In genomic region chr6:100532326-100532725, GRCm38 (mm10) we compare ENCODE assay signal across 11 mouse cellular contexts.
A peak's percentile ranks its signal among the peaks of the same experiment; 100 is the strongest.
DNase-seq lines count a peak whose midpoint lies in the region; ATAC-seq and TF ChIP-seq lines count a peak whose summit lies in the region.
"Had no signal": no experiment of that assay in that cellular context is flagged by ENCODE, and none has a peak within 500 bp of the region (broad histone marks: within the 10 kb centered on the region; RNA-seq: fewer than 3 reads in every experiment).

No protein-coding gene starts in this region.

- 76% methylated on average over 8 of the region's 8 CpGs for WGBS in heart, embryonic 11.5 days (ENCODE audit: insufficient replicate concordance)
- 91% methylated on average over 8 of the region's 8 CpGs for WGBS in kidney, adult 2 months

- no peak for TF ChIP-seq POLR2A in kidney, adult 2 months (IDR thresholded peaks at IDR 0.05; ENCODE audit: low read depth, low read length)

- intact Hi-C loops in heart, postnatal 10 days (cut with DNase I): loop anchor here (5.0 kb wide), 1 partner anchor 115 kb away; no protein-coding TSS in a partner anchor

- peaks cover 2% of the 10 kb centered on the region; the same call in 1 of the 2 replicates for H3K27me3 ChIP-seq in heart, embryonic 11.5 days (ENCODE audit: control insufficient read depth, insufficient read depth, low read length)
- H3K27me3 ChIP-seq in kidney, adult 2 months (replicated peaks; ENCODE audit: control insufficient read depth, insufficient read depth, low read length): no peaks in the 10 kb centered on the region
- H3K27me3 ChIP-seq: liver, embryonic 13.5 days had no signal

- no peaks in the 10 kb centered on the region for H3K36me3 ChIP-seq in heart, embryonic 11.5 days (ENCODE audit: control insufficient read depth, insufficient read depth, low read length)
- no peaks in the 10 kb centered on the region for H3K36me3 ChIP-seq in kidney, adult 2 months (ENCODE audit: control insufficient read depth, insufficient read depth, low read length)
- H3K36me3 ChIP-seq: liver, embryonic 13.5 days; neural tube, embryonic 12.5 days had no signal

- peaks cover 10% of the 10 kb centered on the region for H3K4me1 ChIP-seq in heart, embryonic 11.5 days (ENCODE audit: control insufficient read depth, insufficient read depth, low read length)
- H3K4me1 ChIP-seq in kidney, adult 2 months (ENCODE audit: control insufficient read depth, insufficient read depth, low read length): no peaks in the 10 kb centered on the region
- H3K4me1 ChIP-seq: liver, embryonic 13.5 days; neural tube, embryonic 12.5 days had no signal

- TF ChIP-seq CTCF in kidney, adult 2 months (conservative IDR thresholded peaks at IDR 0.05; ENCODE audit: insufficient read depth, insufficient read length, low read depth, low read length): no peak

- no peak overlapping the region for H3K27ac ChIP-seq in heart, embryonic 11.5 days (ENCODE audit: low read depth, low read length)
- H3K27ac ChIP-seq in kidney, adult 2 months (ENCODE audit: insufficient read depth, low read depth, low read length): no peak overlapping the region
- H3K27ac ChIP-seq: kidney, postnatal 0 days; liver, embryonic 13.5 days; neural tube, embryonic 12.5 days had no signal

- DNase-seq in heart, postnatal 10 days: peak; percentile 27 to 49
- peak; percentile 38 to 56 for DNase-seq in right cerebral cortex, postnatal 10 days (ENCODE audit: low spot score in 2 of 2)
- no peak for DNase-seq in right cerebral cortex, adult 2 months (ENCODE audit: low spot score in 2 of 2)
- peak; percentile 76 to 77 for DNase-seq in cerebellum, postnatal 14 days
- DNase-seq in skeletal muscle tissue, adult 2 months (ENCODE audit: low read depth, low spot score): peak; percentile 18
- no peak for DNase-seq in lung, postnatal 4 days
- no peak for DNase-seq in kidney, adult 2 months
- DNase-seq: liver, embryonic 13.5 days had no signal

- H3K4me2 ChIP-seq in heart, embryonic 11.5 days: no peak overlapping the region
- H3K4me2 ChIP-seq: liver, embryonic 13.5 days; neural tube, embryonic 12.5 days had no signal

- no peak for ATAC-seq in heart, embryonic 11.5 days (replicated peaks; ENCODE audit: insufficient number of reproducible peaks, low FRiP score, low TSS enrichment)

- no peak overlapping the region for H3K4me3 ChIP-seq in heart, embryonic 11.5 days (ENCODE audit: low read depth, low read length)
- no peak overlapping the region for H3K4me3 ChIP-seq in kidney, adult 2 months (ENCODE audit: insufficient read depth, low read depth, low read length)
- H3K4me3 ChIP-seq: liver, embryonic 13.5 days; neural tube, embryonic 12.5 days had no signal

- no peaks in the 10 kb centered on the region for H3K9me3 ChIP-seq in heart, embryonic 11.5 days (replicated peaks; ENCODE audit: control insufficient read depth, low read length)
- H3K9me3 ChIP-seq: liver, embryonic 13.5 days; neural tube, embryonic 12.5 days had no signal

- no peak overlapping the region for H3K9ac ChIP-seq in heart, embryonic 11.5 days (ENCODE audit: low read depth, low read length)
- H3K9ac ChIP-seq: liver, embryonic 13.5 days; neural tube, embryonic 12.5 days had no signal

Comparison
In these comparisons a context has a peak if more than half of its experiments do, and no peak if none do; other contexts are left out.
1. DNase-seq: peak in heart, postnatal 10 days (2 of 2), right cerebral cortex, postnatal 10 days (2 of 2), cerebellum, postnatal 14 days (2 of 2) and skeletal muscle tissue, adult 2 months (single experiment); none in right cerebral cortex, adult 2 months (0 of 2), lung, postnatal 4 days (0 of 2) and kidney, adult 2 months (single experiment).